Mouse (Mus musculus) liver, adult (tissue): Measurements from ENCODE around the gene Fhdc1.

Experiments used
- GATA4 ChIP-seq: IDR thresholded peaks from 2 replicates; pipeline ENCODE4 v1.6.1; 2014; ENCODE audit warnings: mild to moderate bottlenecking, low read length; ENCODE audit not compliant: insufficient replicate concordance

The Fhdc1 gene

DNA sequence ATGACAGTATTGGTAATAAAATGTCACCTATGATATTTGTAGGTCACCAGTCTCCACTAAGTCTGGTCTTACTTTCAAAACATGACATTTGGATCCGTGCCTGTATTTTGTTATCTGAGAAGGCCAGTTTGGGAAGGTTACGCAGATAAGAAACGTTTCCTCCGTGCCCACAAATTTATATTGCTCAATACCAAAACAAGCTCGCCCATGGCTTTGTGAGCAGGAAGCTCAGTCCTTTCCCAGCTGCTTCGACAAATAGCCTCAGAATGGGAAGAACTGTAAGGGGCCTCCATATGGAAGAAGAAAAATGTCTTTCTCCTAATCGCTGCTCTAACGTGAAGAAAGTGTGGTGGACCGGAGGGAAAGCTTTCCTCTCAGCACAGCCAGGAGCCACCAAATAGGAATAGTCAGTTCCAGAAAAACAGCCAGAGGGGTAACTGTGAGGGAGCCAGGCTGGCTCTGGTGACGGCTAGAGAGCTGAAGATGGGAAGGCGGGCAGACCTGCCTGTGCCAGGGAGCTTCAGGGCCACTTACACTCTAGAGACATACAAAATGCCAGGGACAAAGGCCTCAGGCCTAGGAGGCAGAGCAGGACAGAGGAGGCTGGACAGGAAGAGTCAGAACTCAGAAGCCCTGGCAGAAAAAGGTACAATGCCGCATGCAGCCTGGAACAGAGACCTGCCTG is 24.4 kb downstream of the Fhdc1 start:
- TF ChIP-seq GATA4, result peak; percentile 99

DNA sequence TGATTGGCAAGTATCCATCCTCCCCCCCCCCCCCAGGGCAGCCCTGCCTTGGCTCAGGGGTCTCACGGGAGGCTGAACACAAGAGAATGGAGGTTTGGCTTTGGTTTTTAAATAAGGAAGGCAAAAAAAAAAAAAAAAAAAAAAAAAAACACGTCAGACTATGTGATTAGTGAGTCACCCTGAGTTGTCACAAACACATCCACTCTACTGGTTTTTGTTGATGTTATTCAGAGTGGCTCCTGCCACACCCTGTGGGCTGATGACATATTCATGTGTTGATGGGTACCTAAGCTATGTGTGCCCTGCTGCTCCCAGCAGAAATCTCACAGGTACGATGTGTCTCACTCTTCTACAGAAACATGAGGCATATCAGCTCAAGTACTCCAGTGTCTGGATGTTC is 29.6 kb downstream of the Fhdc1 start:
- TF ChIP-seq GATA4, result no peak

DNA sequence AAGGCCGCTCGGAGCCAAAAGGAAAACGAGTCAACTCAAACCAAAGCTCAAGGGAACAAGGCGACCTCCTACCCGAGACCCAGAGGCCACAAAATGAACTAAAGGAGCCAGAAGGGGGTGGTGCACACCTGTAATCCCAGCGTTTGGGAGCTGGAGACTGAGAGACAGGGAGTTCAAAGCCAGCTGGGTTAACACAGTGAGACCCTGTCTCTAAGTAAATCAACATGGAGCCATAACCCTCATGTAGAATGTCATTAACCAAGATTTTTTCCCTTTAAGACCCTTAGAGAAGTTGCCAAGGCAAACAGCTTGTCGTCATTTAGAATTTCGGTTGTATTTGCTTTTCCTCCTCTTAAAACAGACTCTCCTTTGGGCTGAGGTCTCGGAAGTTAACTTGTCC is 31.2 kb downstream of the Fhdc1 start:
- TF ChIP-seq GATA4, result no peak

DNA sequence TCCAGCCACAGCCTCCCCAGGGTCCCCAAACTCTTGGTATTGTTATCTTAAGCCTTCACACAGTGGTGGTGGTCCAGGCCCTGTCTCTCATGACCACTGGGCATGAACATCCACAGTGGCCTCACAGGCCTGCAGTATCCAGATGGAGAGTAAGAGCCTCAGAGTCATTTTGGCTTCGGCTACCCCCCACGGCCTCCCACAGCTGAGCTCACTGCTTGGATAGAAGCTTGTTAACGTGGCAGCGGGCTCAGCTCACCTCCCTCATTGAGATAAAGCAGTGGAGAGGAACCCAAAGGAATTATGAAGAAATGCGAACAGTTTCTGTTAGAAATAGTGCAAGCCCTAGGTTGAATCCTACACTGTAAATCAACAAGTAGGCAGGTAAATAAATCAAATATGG is 32.4 kb downstream of the Fhdc1 start:
- TF ChIP-seq GATA4, result no peak

DNA sequence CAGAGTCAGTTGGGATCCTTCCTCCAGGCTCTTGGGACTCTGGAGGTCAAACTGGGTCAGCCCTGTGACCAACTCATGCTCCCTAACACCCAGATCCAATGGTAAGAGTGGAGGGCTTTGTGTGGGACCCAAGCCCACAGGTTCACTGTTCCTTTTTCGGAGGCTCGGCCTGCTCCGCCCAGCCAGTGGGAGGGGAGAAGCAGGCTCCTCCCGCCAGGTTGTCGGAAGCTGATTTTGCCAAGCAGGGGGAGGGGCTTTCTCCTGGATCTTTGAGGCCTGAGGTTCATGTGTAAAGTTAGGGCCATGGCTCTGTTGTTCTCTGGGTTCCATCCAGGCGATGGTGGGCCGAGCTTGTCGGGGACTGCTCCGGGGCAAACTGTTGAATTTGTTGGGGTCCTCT is 34.4 kb downstream of the Fhdc1 start:
- no peak for TF ChIP-seq GATA4

DNA sequence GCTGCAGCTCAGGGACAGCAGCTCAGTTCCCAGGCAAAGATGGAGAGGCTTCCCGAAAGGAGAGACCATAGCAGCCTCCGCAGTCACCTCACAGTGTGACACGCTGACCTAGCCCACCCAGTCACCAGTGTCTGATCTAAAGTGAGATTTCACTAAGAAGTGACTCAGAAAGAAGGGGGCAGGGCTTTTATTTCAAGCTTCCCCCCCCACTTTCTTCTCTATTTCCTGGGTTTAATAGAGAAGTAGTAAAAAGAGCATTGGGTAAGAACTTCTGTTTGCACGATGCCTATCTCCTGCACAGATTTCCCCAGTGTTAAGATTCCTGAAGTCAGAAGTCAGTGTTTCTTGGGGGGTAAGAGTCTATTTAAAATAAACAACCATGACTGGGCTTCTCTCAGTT is 37.3 kb downstream of the Fhdc1 start:
- no peak for TF ChIP-seq GATA4

DNA sequence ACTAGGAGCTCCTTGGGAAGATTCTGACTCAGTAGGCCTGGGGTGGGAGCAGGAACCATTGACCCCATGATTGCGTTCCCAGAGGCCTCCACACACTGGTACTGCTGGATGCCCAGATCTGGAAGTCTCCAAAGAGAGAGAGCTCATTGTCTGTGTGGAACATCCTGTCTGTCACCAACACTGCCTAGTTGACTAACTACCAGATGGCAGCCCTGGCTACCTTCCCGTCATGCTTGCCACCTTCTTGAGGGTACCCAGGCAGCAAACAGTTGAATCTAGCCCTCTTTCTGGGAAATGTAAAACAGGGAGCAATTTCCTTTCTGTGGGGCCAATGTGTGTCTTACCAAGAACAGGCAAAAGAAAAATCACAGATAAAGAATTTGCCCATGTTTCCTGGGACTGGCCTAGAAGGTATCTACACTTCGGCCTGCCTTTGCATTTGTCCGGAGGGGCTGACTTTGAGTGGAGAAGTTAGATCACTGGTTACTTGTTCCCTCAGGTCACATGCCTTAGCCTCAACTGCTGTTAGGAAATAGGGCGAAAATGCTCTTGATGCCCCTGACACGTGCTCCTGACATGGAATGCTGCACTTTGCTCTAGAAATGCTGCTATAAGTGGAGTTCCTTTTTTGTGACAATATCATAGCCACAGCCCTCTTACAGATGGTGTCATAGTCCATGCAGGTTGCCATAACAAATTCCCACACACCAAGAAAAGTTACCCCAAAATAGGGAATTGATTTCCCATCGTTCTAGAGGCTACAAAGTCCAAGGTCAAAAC is 40.6 kb downstream of the Fhdc1 start:
- TF ChIP-seq GATA4, result no peak

DNA sequence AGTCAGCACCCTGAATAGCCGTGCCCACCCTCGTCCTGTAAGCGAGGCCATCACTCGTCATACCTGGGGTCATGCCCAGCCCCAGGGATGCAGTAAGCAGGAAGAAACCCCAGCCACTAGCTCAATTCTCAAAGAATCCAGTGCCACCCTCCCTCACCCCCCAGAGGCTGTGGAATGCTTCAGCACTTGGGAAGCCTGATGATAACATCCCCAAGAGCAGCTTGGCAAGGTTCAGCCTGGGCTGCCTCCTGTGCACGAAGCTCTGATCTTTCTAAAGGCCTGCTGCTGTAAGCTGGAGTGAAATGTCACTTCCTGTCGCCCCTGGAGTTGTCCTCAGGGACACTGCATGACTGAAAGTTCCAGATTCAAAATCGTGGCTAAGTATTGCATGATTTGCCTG is 41.4 kb downstream of the Fhdc1 start:
- TF ChIP-seq GATA4, result no peak

DNA sequence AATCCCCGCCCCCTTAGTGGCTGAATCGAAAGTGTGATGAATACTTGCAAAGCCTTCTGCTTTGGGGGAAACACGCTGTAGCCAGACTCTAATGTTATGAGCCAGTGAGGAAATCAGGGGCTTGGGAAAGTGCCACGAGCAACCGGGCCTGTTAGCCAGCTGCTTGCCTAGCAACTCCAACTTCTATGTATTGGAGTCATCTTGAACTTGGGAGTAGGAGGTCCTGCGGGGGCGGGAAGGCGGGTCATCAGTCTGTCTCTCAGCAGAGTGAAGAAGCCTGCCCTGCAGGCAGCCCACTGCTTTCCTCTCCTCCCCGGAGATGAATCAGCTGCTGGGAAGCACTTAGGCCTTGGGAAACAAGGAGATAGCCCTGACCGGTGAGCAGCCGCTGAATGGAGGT is 42.1 kb downstream of the Fhdc1 start:
- TF ChIP-seq GATA4, result no peak

DNA sequence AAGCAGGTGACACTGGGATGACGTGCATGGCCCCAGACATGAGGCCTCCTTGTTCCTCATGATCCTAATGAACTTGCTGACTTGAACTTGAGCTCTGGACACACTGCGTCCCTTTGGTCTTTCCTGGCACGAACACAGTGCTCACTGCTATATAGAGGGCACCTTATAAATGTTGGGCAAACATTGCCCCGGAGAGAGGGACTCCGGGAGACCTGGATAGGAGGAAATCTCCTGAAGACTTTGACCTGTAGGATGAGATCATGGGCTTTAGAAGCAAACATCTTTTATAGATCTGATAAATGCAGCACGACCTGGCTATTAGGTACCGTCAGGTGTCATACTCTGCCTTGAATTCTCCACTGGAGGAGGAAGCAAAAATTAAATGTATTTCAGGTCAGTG is 43.3 kb downstream of the Fhdc1 start:
- no peak for TF ChIP-seq GATA4

DNA sequence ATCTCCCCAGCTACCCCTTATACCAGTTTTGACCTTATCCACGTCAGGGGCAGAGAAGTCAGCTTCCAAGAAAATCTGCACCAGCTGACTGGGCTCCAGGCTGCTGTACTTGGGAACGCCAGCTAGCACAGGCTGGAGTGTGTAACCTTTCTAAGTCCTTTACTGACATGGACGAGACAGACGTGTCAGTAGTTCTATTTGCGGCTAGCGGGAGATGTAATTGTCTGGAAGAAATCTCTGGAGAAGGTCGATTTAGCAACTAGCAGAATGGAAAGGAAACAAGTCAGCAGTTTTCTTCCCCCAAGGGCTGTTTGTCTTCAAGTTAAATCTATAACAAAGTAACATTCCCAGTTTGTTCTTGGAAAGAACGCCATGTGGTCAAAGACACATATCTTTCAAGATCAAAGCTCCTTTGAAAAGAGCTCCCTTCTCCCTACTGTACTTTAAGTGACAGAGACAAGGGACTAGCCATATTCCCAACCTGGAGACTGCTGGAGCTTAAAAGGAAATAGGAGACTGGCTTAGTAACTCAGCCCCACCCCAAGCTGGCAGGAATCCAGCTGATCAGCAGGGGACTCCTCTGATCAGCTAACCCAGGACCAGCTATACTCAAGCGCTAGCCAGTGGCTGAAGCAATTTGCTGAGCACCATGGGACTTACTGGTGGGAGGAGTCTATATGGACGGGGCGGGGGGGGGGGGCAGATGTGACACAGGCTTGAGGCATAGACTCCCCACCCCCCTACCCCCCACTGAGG is 44.8 kb downstream of the Fhdc1 start:
- TF ChIP-seq GATA4, result no peak

DNA sequence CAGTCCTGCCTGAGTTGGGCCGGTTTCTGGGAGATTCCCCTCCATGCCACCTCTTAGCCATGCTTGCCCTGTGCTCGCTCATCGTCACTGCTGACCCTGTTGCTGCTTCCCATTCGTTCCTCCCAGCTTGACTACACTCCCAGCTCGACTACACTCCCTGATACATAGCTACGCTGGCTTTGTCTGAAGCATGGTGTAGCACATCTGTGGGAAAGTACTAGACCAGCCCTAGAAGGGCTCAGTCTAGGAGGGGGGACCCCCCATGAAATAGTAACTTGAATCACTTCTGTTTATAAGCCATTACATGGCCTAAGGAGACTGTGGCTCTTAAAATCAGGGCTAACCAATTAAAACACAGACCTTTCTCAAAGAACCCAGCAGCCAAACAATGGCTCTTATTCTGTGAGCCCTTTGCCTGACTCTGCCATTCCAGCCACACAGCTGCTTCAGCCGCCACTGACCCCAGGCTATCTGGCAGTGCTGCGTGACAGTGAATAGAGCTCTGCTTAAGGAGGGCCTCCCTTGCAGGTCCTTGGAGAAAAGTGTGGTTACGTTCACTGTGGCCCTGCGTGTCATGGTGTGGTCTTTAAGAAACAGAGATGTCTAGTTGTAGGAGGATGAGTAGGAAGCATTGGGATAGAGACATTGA is 47.3 kb downstream of the Fhdc1 start:
- TF ChIP-seq GATA4, result no peak

DNA sequence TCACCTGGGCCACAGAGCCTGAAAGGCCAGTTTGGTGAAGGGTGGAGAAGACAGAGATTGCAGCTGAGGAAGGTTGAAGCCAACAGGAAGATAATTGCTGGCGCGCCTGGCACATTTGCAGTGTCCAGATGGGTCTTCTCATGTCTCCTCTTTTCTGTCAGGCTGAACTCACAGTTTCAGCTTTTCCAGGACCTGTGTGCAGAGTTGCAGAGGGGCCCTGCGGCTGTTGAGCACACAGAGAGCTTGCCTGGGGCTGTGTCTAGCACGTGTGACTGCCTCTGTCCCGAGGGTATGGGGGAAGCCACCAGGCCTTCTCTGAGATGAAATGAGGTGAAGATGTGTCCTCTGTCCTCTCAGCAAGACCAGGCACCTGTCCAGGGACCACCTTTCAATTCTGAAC is 49.0 kb downstream of the Fhdc1 start:
- TF ChIP-seq GATA4, result no peak

DNA sequence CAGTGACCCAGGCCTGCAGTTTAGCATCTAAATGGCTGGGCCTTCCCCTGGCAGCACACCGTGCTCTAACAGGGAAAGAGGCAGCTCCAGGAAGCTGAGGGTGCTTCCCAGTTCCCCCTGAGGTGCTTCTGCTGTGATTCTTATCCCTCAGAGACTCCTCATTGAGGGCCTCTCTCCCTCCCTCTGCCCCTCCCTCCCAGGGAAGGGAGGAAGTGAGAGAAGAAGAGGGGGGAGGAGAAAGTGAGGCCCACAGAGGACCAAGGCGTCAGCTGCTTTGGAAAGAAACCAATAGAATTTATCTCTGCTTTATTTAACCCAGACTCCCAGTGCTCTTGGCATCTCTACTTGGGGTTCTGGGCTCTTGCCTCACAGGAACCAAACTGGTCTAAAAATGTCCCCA is 50.1 kb downstream of the Fhdc1 start:
- no peak for TF ChIP-seq GATA4

DNA sequence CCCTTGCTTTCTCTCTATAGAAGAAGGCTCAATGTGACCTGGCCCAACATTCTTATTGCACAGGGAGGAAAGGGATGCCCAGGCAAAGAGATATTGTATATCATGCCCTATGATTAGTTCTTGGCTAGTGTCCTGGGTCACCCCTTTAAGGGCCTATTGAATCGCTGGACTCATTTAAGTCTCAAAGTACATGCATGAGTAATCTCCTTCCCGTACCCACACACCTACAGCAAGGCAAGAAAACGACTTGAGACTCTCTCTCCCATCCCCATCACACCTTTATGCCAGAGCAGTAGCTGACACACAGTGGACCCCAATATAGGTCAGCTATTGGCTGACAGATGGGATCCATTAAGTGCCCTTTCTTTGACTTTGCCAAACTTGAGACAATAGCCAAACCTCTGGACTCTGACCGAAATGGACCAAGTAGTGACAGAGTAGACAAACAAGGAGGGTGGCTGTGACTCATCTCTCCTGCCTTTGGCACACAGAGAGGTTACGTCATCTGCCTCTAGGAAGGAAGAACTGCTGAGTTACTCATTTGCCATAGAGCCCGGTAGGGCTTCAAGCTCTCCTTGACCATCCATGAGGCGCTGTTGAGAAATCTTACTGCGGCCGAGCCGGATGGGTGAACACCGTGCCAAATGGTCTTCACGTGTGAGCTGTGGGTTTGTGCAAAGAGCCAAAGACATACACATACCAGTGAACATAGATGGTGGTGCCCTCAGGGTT is 51.1 kb downstream of the Fhdc1 start:
- TF ChIP-seq GATA4, result no peak
